Mouse (Mus musculus): ENCODE data around the gene Rab36. TPM values are rescaled to one million over a fixed set of nuclear protein-coding genes. Genes with fewer than 3 reads are reported as not detected.
"Not testable (repeated sequence)": the region's sequence is repeated elsewhere in the genome, so short reads cannot be mapped to it uniquely, and the experiment has no call there.

The Rab36 gene
- polyA plus RNA-seq, 1 experiment from 2014 or later = 16.3 TPM

DNA sequence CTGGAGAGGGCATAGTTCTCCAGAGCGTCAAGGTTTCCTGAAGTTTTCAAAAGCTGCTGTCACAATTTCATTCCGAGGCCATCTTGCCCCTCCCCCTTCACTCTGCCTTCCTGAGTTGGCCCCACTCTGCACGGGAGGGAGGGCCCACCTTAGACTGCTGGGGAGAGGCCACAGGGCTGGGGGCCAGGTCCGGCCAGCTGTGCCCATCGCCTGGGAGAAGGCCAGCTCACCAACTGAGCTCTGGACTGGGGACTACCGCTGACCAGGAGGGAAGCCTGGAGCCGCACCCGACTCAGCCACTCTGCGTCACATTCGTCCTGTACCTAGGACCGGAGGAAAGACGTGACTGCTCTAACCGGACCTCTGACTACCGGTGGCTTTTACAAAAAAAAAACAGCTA, 21.4 kb upstream of the Rab36 start:
- DNase-seq (ENCODE audit: low read depth, low spot score) = no peak
- TF ChIP-seq CTCF (IDR thresholded peaks at IDR 0.05) = no peak
- CTCF ChIA-PET = no interaction called here
- no peak for ATAC-seq
- POLR2A ChIA-PET = interaction anchor here (0.6 to 0.7 kb wide), 3 partner anchors 52 to 98 kb away, joined by 4 to 5 read pairs (median 5); no protein-coding TSS in a partner anchor
- in situ Hi-C loops (cut with MboI; ENCODE audit: low pct_unique_long_range_greater_than_20kb) = no loop called here
- peaks cover 6% of the 10 kb centered on the region for H3K27me3 ChIP-seq

DNA sequence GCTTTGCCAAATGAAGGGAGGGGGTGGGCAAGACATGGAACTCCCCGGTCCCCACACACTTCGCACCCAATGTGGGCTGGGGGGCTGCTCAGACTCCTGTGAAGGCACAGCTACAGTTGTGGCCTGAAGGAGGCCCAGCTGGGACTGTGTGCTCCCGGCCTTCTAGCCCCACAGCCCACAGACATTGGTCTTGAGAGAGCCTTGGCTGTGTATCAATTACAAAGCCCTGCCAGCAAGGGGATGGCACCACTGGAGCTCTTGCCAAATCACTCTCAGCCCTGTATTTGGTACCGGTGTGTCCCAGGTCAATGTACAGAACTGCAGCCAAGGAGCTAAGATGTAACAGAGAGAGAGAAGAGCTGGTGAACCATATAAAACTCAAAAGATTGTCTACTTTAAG, 20.4 kb upstream of the Rab36 start:
- in situ Hi-C loops (cut with MboI; ENCODE audit: low pct_unique_long_range_greater_than_20kb) = no loop called here

DNA sequence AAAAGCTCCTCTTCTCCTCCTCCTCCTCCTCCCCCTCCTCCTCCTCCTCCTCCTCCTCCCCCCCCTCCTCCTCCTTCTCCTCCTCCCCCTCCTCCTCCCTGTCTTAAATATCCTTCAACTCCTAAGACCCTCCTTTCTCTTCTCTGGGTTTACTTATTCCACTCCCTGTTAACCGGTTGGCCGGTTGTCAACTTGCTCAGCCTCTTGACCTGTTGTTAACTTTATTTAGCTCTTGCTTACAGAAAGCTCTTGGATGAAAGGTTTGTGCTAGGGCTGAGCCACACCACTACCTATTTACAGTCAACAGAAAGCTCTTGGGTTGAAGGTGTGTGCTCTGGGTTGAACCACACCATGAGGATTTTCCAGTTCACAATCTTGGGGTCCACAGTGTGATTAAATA, 16.6 kb upstream of the Rab36 start:
- ATAC-seq (no peak), DNase-seq (ENCODE audit: low read depth, low spot score) (no peak)
- POLR2A ChIA-PET = no interaction called here
- no peaks in the 10 kb centered on the region for H3K27me3 ChIP-seq
- no peak for TF ChIP-seq CTCF (IDR thresholded peaks at IDR 0.05)
- CTCF ChIA-PET = interaction anchor here (1.1 to 3.4 kb wide), 3 partner anchors 10 to 131 kb away, joined by 3 to 12 read pairs (median 11); no protein-coding TSS in a partner anchor
- in situ Hi-C loops (cut with MboI; ENCODE audit: low pct_unique_long_range_greater_than_20kb) = loop anchor here (5.0 kb wide), 1 partner anchor 78 kb away; no protein-coding TSS in a partner anchor

More for the DNA sequence above, 20.4 kb upstream of the Rab36 start:
- ATAC-seq (no peak), DNase-seq (ENCODE audit: low read depth, low spot score) (no peak)
- peaks cover 6% of the 10 kb centered on the region for H3K27me3 ChIP-seq
- POLR2A ChIA-PET = no interaction called here
- no peak for TF ChIP-seq CTCF (IDR thresholded peaks at IDR 0.05)
- CTCF ChIA-PET = no interaction called here

DNA sequence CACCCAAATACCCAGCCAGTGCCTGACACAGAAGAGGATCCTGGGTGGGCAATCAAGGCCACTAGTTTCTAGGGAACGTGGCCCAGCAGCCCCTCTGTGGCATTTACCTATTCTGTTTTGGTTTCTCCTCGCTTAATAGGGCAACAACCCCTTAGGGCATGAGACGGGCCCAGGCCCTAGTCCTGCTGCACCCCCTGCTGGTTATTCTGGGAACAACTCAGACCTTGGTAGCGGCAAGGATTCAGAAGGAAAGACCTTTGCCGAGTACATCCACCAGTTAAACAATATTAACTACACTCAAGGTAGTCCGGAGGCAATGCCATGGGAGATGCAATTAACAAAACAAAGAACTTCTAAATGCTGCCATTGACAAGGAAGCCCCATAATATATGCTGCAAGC, 15.7 kb upstream of the Rab36 start:
- no peak for TF ChIP-seq CTCF (IDR thresholded peaks at IDR 0.05)
- POLR2A ChIA-PET = no interaction called here
- ATAC-seq (no peak), DNase-seq (ENCODE audit: low read depth, low spot score) (no peak)
- CTCF ChIA-PET = interaction anchor here (1.1 to 3.4 kb wide), 6 partner anchors 10 to 130 kb away, joined by 3 to 12 read pairs (median 4); no protein-coding TSS in a partner anchor
- H3K27me3 ChIP-seq = no peaks in the 10 kb centered on the region
- in situ Hi-C loops (cut with MboI; ENCODE audit: low pct_unique_long_range_greater_than_20kb) = loop anchor here (5.0 kb wide), 1 partner anchor 79 kb away; no protein-coding TSS in a partner anchor

DNA sequence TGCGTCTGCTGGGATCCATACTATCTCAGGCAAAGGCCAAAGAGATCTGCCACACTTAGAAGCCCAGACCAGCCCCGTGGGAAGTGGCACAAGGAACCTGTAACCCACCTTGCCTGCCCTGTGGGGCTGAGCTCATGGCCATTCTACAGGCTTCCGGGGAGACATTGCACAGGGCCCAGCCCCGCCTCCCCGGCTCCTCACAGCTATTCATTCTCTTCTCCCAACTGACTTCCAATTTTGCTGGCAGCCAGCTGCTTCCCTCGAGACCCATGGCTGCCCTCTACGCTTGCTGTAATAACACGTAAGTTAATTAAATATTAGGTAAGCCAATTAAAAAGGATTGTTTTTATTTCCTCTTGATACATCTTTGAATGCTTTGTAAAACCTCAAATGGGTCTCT, 10.4 kb upstream of the Rab36 start:
- CTCF ChIA-PET = no interaction called here
- POLR2A ChIA-PET = no interaction called here
- DNase-seq (ENCODE audit: low read depth, low spot score) (no peak), ATAC-seq (no peak)
- H3K27me3 ChIP-seq = no peaks in the 10 kb centered on the region
- TF ChIP-seq CTCF (IDR thresholded peaks at IDR 0.05) = no peak
- in situ Hi-C loops (cut with MboI; ENCODE audit: low pct_unique_long_range_greater_than_20kb) = no loop called here

DNA sequence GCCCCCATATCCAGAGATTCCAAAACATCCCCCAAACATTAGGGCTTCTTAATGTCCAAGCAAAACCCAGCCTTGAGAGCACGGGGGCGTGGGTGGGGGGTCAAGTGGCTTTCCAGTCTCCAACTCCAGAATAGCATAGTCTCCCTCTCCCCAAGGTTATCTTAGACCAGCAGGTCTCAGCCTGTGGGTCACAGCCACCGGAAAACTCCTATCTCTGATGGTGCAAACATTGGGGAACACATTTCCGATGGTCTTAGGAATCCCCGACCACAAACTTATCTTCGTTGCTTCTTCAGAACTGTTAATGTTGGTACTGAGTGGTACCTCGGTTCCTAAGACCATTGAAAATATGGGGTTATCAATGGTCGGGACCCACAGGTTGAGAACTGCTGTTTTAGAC, 8.1 kb upstream of the Rab36 start:
- ChIA-PET CTCF (no interaction called here), POLR2A (no interaction called here)
- ATAC-seq (no peak), DNase-seq (ENCODE audit: low read depth, low spot score) (no peak)
- in situ Hi-C loops (cut with MboI; ENCODE audit: low pct_unique_long_range_greater_than_20kb) = no loop called here
- no peaks in the 10 kb centered on the region for H3K27me3 ChIP-seq
- no peak for TF ChIP-seq CTCF (IDR thresholded peaks at IDR 0.05)

DNA sequence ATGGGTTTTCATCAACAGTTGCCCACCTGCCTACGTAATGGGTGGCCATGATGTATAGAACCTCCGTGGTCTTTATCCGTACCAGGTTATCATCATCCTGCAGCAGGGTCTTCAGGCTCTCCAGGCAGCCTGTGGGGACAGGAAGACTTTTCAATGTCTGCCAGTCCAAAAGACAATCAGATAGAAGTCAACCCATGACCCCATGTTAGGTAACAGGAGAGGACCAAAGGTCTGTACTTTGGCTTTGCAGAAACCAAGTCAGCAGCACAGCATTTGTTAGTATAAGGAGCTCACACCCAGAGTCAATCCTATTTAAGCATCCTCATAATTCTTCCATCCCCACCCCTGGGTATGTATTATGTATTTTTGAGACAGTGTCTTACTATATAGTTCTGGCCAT, 7.2 kb upstream of the Rab36 start:
- no peak for DNase-seq (ENCODE audit: low read depth, low spot score)
- no peak for ATAC-seq
- POLR2A ChIA-PET = no interaction called here
- no peak for TF ChIP-seq CTCF (IDR thresholded peaks at IDR 0.05)
- CTCF ChIA-PET = no interaction called here
- in situ Hi-C loops (cut with MboI; ENCODE audit: low pct_unique_long_range_greater_than_20kb) = no loop called here
- no peaks in the 10 kb centered on the region for H3K27me3 ChIP-seq

DNA sequence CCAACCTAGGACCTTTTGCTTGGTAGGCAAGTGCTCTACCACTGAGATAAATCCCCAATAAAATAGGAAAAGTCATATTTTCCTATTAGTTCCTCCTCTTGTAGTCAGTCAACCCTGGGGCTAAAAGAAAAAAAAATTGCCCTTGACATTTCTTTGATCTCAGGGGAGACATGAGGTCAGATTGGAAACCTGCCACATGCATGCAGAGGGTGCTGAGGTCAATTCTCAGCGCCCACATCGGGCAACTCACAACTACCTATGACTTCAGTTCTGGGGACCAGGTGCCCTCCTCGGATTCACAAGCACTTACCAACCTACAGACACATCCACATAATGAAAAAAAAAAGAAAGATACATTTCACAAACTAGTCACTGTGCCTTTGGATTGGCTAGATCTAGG, 6.6 kb upstream of the Rab36 start:
- no peaks in the 10 kb centered on the region for H3K27me3 ChIP-seq
- DNase-seq (ENCODE audit: low read depth, low spot score) (no peak), ATAC-seq (no peak)
- TF ChIP-seq CTCF (IDR thresholded peaks at IDR 0.05) = no peak
- in situ Hi-C loops (cut with MboI; ENCODE audit: low pct_unique_long_range_greater_than_20kb) = no loop called here
- POLR2A ChIA-PET = no interaction called here
- CTCF ChIA-PET = no interaction called here

DNA sequence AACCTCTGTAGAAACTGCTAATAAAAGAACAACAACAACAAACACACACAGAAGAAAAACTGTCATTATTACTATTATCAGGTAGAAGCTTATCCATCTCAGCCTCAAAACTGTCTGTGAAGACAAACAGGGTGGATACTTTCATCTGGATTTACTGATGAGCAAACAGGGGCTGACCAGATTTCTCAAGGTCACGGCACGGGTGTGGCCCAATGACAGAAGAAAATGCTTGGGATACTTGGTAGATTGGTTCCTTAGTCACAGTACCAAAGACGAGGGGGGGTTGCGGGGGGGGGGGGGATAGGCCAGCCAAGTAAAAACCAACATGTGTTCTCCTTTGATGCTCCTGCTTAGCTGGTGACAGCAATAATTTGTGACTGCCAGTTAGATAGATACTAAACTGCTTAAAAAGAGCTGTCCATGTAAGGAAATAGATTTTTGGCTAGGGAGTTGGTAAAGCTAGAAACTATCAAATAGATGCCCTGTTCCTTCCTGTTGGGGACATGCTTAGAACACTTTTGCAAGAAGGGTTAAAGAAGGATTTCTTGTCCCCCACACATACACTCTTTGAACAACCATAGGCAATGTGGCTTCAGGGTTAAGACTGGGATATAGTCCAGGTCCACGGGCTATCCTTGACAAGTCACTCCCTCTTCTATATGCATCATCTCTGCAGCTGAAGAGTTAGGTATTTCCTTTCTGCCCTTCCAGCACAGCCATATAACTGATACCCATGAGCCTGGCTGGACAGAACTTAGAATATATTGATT, 5.3 kb upstream of the Rab36 start:
- no peak for ATAC-seq
- ChIA-PET CTCF (interaction anchor here (1.3 kb wide), 1 partner anchor 9 kb away, joined by 5 read pairs; no protein-coding TSS in a partner anchor), POLR2A (no interaction called here)
- H3K27me3 ChIP-seq = no peaks in the 10 kb centered on the region
- no peak for TF ChIP-seq CTCF (IDR thresholded peaks at IDR 0.05)
- DNase-seq (ENCODE audit: low read depth, low spot score) = no peak
- in situ Hi-C loops (cut with MboI; ENCODE audit: low pct_unique_long_range_greater_than_20kb) = no loop called here

DNA sequence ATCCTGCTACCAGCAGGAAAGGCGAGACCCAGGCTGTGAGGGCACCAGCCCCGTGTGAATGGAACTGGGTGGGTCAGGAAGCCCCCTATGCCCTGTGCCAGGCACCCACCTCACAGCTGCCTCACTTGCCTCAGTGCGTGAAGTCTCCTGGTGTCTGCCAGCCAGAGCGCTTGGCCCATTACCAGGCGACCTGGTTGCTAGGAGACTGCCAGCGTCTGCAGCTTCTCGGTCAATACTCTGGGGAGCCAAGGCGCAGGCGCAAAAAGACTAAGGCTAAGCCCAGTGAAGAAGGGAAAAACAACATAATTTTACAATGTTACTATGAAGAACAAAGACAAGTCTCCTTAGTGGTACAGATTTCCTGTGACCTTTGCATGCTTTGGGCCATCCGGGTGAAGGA, 4.5 kb upstream of the Rab36 start, which contains the start of gene Rsph14:
Gene Rsph14, minus strand, starts transcription at position 192 of the 400 bp plus-strand sequence.
- no peak for TF ChIP-seq CTCF (IDR thresholded peaks at IDR 0.05)
- ATAC-seq = no peak
- ChIA-PET CTCF (no interaction called here), POLR2A (no interaction called here)
- in situ Hi-C loops (cut with MboI; ENCODE audit: low pct_unique_long_range_greater_than_20kb) = no loop called here
- H3K27me3 ChIP-seq = no peaks in the 10 kb centered on the region
- no peak for DNase-seq (ENCODE audit: low read depth, low spot score)

DNA sequence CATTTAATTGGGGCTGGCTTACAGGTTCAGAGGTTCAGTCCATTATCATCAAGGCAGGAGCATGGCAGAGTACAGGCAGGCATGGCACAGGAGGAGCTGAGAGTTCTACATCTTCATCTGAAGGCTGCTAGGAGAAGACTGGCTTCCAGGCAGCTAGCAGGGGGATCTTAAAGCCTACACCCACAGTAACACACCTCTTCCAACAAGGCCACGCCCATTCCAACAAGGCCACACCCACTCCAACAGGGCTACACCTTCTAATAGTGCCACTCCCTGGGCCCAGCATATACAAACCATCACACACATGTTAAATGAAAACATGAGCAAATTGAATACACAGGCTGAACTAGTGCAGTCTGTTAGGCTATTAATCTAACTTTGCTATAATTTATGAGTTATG, 5.2 kb downstream of the Rab36 start:
- POLR2A ChIA-PET; ATAC-seq; H3K27me3 ChIP-seq; in situ Hi-C loops (cut with MboI; ENCODE audit: low pct_unique_long_range_greater_than_20kb); DNase-seq (ENCODE audit: low read depth, low spot score): not testable (repeated sequence)
- CTCF ChIA-PET = interaction anchor here (1.5 kb wide), 1 partner anchor 18 kb away, joined by 3 read pairs; no protein-coding TSS in a partner anchor
